Mouse (Mus musculus) embryonic facial prominence, embryonic 14.5 days (tissue): Measurements from ENCODE around the gene Olfml2b. TPM values are rescaled to one million over a fixed set of nuclear protein-coding genes. Genes with fewer than 3 reads are reported as not detected.

Experiments used
- ATAC-seq: fragments of 200-750 bp; cut with Nextera tagmentation; 2 replicates; pipeline ENCODE4 v1.8.0; 2017; ENCODE audit warnings: low read depth, moderate number of reproducible peaks, moderate TSS enrichment
- DNase-seq: peaks from one replicate; pipeline ENCODE4 v3.0.0-alpha.2; 2015; ENCODE audit warnings: low spot score
- H3K27ac ChIP-seq: fragments of 300-500 bp; sonication (generic); replicated peaks from 2 replicates; pipeline ENCODE4 v1.5.1; 2014; ENCODE audit warnings: low read depth, mild to moderate bottlenecking, low read length, moderate library complexity
- H3K27me3 ChIP-seq: fragments of 300-500 bp; sonication (generic); replicated peaks from 2 replicates; pipeline ENCODE4 v1.6.1; 2014; ENCODE audit warnings: low read length; ENCODE audit not compliant: control insufficient read depth, insufficient read depth
- H3K36me3 ChIP-seq: fragments of 300-500 bp; sonication (generic); 2 replicates; pipeline ENCODE4 v1.6.1; 2014; ENCODE audit warnings: low read length, mixed read lengths; ENCODE audit not compliant: control insufficient read depth, insufficient read depth
- H3K4me1 ChIP-seq: fragments of 300-500 bp; sonication (generic); 2 replicates; pipeline ENCODE4 v1.6.1; 2014; ENCODE audit warnings: antibody characterized with exemption, low read length; ENCODE audit not compliant: control insufficient read depth, insufficient read depth
- H3K4me2 ChIP-seq: fragments of 300-500 bp; sonication (generic); 2 replicates; pipeline ENCODE4 v1.6.1; 2014; ENCODE audit warnings: low read depth, mild to moderate bottlenecking, low read length, moderate library complexity, mixed read lengths
- H3K4me3 ChIP-seq: fragments of 300-500 bp; sonication (generic); 2 replicates; pipeline ENCODE4 v1.5.1; 2014; ENCODE audit warnings: low read depth, mild to moderate bottlenecking, low read length
- H3K9ac ChIP-seq: fragments of 300-500 bp; sonication (generic); 2 replicates; pipeline ENCODE4 v1.6.1; 2014; ENCODE audit warnings: low read depth, mild to moderate bottlenecking, low read length, moderate library complexity, mixed read lengths
- H3K9me3 ChIP-seq: fragments of 300-500 bp; sonication (generic); 2 replicates; pipeline ENCODE4 v1.6.1; 2016; ENCODE audit warnings: low read length; ENCODE audit not compliant: control insufficient read depth
- WGBS: fragments of 180-500 bp; shearing (Covaris S2); extraction: QIAGEN DNeasy Blood & Tissue Kit; methylation state at CpG from one replicate; pipeline ENCODE4 v1.1.7; 2014; 5-methylcytosine and 5-hydroxymethylcytosine counted together
- polyA plus RNA-seq: library from polyadenylated mRNA; unstranded; fragments of >200 nt; fragmentation: Nextera tagmentation; extraction: Ambion mirVana; gene quantifications from 2 replicates; pipeline ENCODE4 v1.2.1, GENCODE M21; 2014

Olfml2b gene
- polyA plus RNA-seq, 1 experiment from 2014 or later = 43.7 TPM

GRCm38 (mm10) chr1:170704103-170704502, 59.8 kb downstream of the Olfml2b start:
- Histone ChIP-seq H3K9me3 (no peaks in the 10 kb centered on the region), H3K27ac (no peak overlapping the region), H3K27me3 (no peaks in the 10 kb centered on the region), H3K36me3 (no peaks in the 10 kb centered on the region), H3K9ac (no peak overlapping the region), H3K4me3 (no peak overlapping the region), H3K4me1 (peaks cover 11% of the 10 kb centered on the region; the same call in 1 of the 2 replicates), H3K4me2 (no peak overlapping the region)
- no peak for DNase-seq
- WGBS = 81% methylated on average over 6 of the region's 6 CpGs
- no peak for ATAC-seq

- WGBS = 76% methylated on average over 4 of the region's 4 CpGs
Measured at GRCm38 (mm10) chr1:170704911-170705594, 60.7 kb downstream of the Olfml2b start.

GRCm38 (mm10) chr1:170706046-170706445, 61.7 kb downstream of the Olfml2b start:
- Histone ChIP-seq H3K36me3 (0 out of 2 replicates have a peak, but pooled peaks cover 4% of the 10 kb centered on the region), H3K4me1 (0 out of 2 replicates have a peak, but pooled peaks cover 4% of the 10 kb centered on the region), H3K9me3 (no peaks in the 10 kb centered on the region), H3K4me2 (no peak overlapping the region), H3K27ac (no peak overlapping the region), H3K4me3 (no peak overlapping the region), H3K9ac (no peak overlapping the region), H3K27me3 (no peaks in the 10 kb centered on the region)
- ATAC-seq (no peak), DNase-seq (no peak)
- 82% methylated on average over 4 of the region's 4 CpGs for WGBS

More at GRCm38 (mm10) chr1:170704911-170705594, 60.7 kb downstream of the Olfml2b start:
- H3K4me1 ChIP-seq = 0 out of 2 replicates have a peak, but pooled peaks cover 6% of the 10 kb centered on the region
- H3K4me3 ChIP-seq = no peak overlapping the region
- no peak overlapping the region for H3K27ac ChIP-seq
- H3K9me3 ChIP-seq = no peaks in the 10 kb centered on the region
- ATAC-seq (no peak), DNase-seq (no peak)
- no peak overlapping the region for H3K9ac ChIP-seq
- no peak overlapping the region for H3K4me2 ChIP-seq
- H3K27me3 ChIP-seq = no peaks in the 10 kb centered on the region
- H3K36me3 ChIP-seq = 0 out of 2 replicates have a peak, but pooled peaks cover 4% of the 10 kb centered on the region

- Histone ChIP-seq H3K27ac (no peak overlapping the region), H3K4me3 (no peak overlapping the region), H3K9ac (no peak overlapping the region), H3K4me1 (no peaks in the 10 kb centered on the region), H3K4me2 (no peak overlapping the region), H3K27me3 (no peaks in the 10 kb centered on the region), H3K9me3 (no peaks in the 10 kb centered on the region), H3K36me3 (0 out of 2 replicates have a peak, but pooled peaks cover 4% of the 10 kb centered on the region)
- no peak for ATAC-seq
- 80% methylated on average over 3 of the region's 3 CpGs for WGBS
- no peak for DNase-seq
Measured at GRCm38 (mm10) chr1:170709034-170709433, 64.7 kb downstream of the Olfml2b start.

GRCm38 (mm10) chr1:170709481-170709880, 65.1 kb downstream of the Olfml2b start:
- ATAC-seq = no peak
- Histone ChIP-seq H3K27me3 (no peaks in the 10 kb centered on the region), H3K36me3 (0 out of 2 replicates have a peak, but pooled peaks cover 4% of the 10 kb centered on the region), H3K4me3 (no peak overlapping the region), H3K27ac (no peak overlapping the region), H3K9me3 (no peaks in the 10 kb centered on the region), H3K4me1 (no peaks in the 10 kb centered on the region), H3K9ac (no peak overlapping the region), H3K4me2 (no peak overlapping the region)
- no peak for DNase-seq
- WGBS = 92% methylated on average over 8 of the region's 8 CpGs

GRCm38 (mm10) chr1:170709969-170710368, 65.6 kb downstream of the Olfml2b start:
- H3K27me3 ChIP-seq = no peaks in the 10 kb centered on the region
- no peak overlapping the region for H3K27ac ChIP-seq
- H3K36me3 ChIP-seq = 0 out of 2 replicates have a peak, but pooled peaks cover 4% of the 10 kb centered on the region
- H3K4me3 ChIP-seq = no peak overlapping the region
- WGBS = 91% methylated on average over 3 of the region's 3 CpGs
- H3K4me1 ChIP-seq = no peaks in the 10 kb centered on the region
- H3K4me2 ChIP-seq = no peak overlapping the region
- ATAC-seq (no peak), DNase-seq (no peak)
- no peak overlapping the region for H3K9ac ChIP-seq
- H3K9me3 ChIP-seq = no peaks in the 10 kb centered on the region

- no peak overlapping the region for H3K4me3 ChIP-seq
- no peak overlapping the region for H3K9ac ChIP-seq
- H3K4me2 ChIP-seq = no peak overlapping the region
- H3K36me3 ChIP-seq = 0 out of 2 replicates have a peak, but pooled peaks cover 4% of the 10 kb centered on the region
- no peaks in the 10 kb centered on the region for H3K4me1 ChIP-seq
- no peak for ATAC-seq
- WGBS = 94% methylated on average over 7 of the region's 7 CpGs
- no peaks in the 10 kb centered on the region for H3K27me3 ChIP-seq
- no peak for DNase-seq
- H3K9me3 ChIP-seq = no peaks in the 10 kb centered on the region
- no peak overlapping the region for H3K27ac ChIP-seq
Measured at GRCm38 (mm10) chr1:170711731-170712130, 67.4 kb downstream of the Olfml2b start.

- no peak for DNase-seq
- H3K27ac ChIP-seq = peak overlapping the region; percentile 55; the same call in 1 of the 2 replicates
Measured at GRCm38 (mm10) chr1:170717241-170717828, 73.0 kb downstream of the Olfml2b start.

More at GRCm38 (mm10) chr1:170717241-170717828, 73.0 kb downstream of the Olfml2b start:
- Histone ChIP-seq H3K27me3 (no peaks in the 10 kb centered on the region), H3K4me3 (no peak overlapping the region), H3K36me3 (no peaks in the 10 kb centered on the region), H3K9ac (no peak overlapping the region), H3K4me2 (no peak overlapping the region), H3K4me1 (peaks cover 17% of the 10 kb centered on the region; the same call in 1 of the 2 replicates), H3K9me3 (no peaks in the 10 kb centered on the region)
- 72% methylated on average over 3 of the region's 3 CpGs for WGBS
- ATAC-seq = no peak
